Mouse (Mus musculus) small intestine, adult 2 months (tissue): ENCODE data around the gene Ier2.

Experiments
- CTCF ChIP-seq: fragments of 200-500 bp; IDR thresholded peaks from 2 replicates; pipeline ENCODE4 v1.5.1; 2012; ENCODE audit warnings: low read depth, mild to moderate bottlenecking, control low read depth, inconsistent platforms, low read length, moderate library complexity, mixed read lengths; ENCODE audit not compliant: insufficient replicate concordance, insufficient read length; ENCODE audit errors: extremely low read depth
- POLR2A ChIP-seq: fragments of 200-500 bp; IDR thresholded peaks from 2 replicates; pipeline ENCODE4 v1.6.1; 2012; ENCODE audit warnings: low read depth, mild to moderate bottlenecking, control low read depth, inconsistent platforms, low read length, moderate library complexity

GRCm38 (mm10) chr8:84615666-84616485, 46.8 kb downstream of the Ier2 start:
- no peak for TF ChIP-seq POLR2A
- TF ChIP-seq CTCF = no peak
